Mouse (Mus musculus): ENCODE results near the gene Sec16a. TPM values are rescaled to one million over a fixed set of nuclear protein-coding genes. Genes with fewer than 3 reads are reported as not detected.

Gene Sec16a
- 10 to 100 TPM; 41.2 to 50.9 (median 43.0) TPM for total RNA-seq (2022)

GRCm38 (mm10) chr2:26444946-26445665, at the start of gene Sec16a:
Sec16a (minus strand) TSS chr2:26445216.
- DNase-seq (ENCODE audit: low spot score in 2 of 2) = peak; percentile 94 to 100

DNA sequence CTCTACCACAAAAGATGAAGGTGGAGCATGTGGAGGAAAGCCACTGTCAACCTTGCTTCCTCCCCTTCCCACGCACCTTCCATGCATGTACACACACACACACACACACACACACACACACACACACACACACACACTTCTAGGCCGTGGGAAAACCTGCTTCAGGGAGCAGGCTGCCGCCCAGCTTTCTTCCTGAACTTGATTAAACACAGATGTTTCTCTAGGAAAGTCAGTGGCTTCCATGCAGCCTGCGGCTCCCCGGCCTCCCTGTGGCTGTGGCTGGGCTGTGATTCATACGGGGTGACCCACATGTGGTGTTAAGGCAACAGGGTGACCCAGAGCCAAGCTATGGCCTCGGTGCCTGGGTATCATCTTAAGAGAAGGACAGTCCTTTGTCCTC, 49.4 kb upstream of the Sec16a start:
- no peak for DNase-seq (ENCODE audit: low spot score in 2 of 2)

GRCm38 (mm10) chr2:26493021-26493781, 48.2 kb upstream of the Sec16a start:
- DNase-seq (ENCODE audit: low spot score in 2 of 2) = no peak

DNA sequence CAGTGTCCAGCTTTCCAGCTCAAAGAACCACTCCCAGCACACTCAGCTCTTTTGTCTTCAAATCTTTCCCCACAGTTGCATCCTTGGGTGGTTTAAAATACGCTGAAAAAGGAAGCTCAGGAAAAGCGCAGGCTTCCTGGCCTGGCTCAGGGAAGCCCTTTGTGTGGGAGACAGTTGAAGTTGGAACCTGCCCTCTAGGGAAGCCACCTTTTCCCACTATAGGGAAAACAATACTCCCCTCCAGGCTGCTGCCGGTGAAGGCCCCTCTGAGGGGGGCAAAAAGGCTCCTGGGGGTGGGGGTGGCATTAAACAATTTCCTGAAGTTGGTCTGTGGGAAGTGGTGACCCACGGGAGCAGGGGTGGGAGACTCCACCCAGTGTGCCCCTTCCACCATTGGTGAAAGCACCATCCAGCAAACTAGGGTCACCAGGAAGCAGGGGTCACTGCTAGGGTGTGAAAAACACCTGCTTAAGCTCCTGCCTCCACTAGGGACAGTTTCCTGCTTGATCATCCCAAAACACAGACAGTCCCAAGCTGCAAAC, 45.8 kb upstream of the Sec16a start:
- no peak for DNase-seq (ENCODE audit: low spot score in 2 of 2)

GRCm38 (mm10) chr2:26488535-26489135, 43.6 kb upstream of the Sec16a start:
- no peak for DNase-seq (ENCODE audit: low spot score in 2 of 2)

DNA sequence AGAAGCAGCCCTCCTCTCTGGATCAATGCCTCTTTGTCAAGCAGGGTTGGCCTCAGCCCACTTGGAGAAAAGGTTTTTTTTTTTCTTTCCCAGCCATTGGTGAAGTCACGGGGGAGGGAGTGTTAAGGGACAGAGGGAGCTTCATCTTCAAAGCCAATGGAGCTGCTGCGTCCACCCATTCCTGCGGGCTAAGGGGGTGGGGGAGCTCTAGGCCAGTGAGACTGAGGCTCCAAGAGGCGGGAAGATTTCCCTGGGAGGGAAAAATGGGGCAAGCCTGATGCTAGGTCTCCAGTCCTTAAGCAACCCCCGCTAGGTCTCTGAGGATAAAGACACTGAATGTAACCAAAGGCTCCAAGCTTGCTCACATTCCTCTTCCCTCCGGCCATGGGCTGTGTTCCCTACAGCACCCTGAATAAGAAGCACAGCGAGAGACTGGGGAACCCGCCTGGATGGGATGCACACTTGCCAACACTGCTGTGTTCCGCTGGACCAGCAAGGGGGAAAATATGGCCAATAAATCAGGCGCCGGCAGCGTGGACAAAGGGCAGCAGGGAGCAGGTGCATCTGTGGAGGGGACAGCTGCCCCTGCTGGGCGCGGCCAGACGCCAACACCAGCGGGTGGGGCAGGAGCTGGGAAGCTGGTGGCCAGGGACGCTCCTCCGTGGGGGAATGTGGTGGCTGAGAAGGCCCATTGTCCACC, 42.5 kb upstream of the Sec16a start:
- DNase-seq (ENCODE audit: low spot score in 2 of 2) = peak; percentile 10 to 80

- DNase-seq (ENCODE audit: low spot score in 2 of 2) = no peak
Measured at GRCm38 (mm10) chr2:26486835-26487321, 41.9 kb upstream of the Sec16a start.

- DNase-seq (ENCODE audit: low spot score in 2 of 2) = no peak
Measured at GRCm38 (mm10) chr2:26486264-26486810, 41.3 kb upstream of the Sec16a start.

- peak in 1 of 2 experiments; percentile 36 for DNase-seq (ENCODE audit: low spot score in 2 of 2)
Measured at GRCm38 (mm10) chr2:26485710-26486109, 40.7 kb upstream of the Sec16a start.

DNA sequence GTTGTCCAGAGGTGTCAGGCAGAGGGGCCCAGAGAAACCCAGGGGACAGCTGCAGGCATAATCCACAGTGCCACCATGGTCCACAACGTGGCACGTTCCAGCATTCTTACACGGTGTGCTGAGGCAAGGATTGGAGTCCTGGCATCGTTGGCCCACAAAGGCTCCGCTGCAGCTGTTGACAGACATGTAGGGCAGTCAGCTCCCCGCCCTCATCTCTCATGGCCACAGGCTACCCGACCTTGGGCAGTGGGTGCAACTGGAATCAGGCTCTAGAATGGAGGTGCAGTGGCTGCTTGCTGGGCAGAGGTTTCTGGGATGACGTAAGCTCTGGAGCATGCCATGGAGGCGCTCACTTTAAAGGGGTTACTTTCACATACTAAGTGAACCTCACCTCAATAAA, 40.3 kb upstream of the Sec16a start:
- no peak for DNase-seq (ENCODE audit: low spot score in 2 of 2)

GRCm38 (mm10) chr2:26484169-26484568, 39.2 kb upstream of the Sec16a start:
- no peak for DNase-seq (ENCODE audit: low spot score in 2 of 2)

DNA sequence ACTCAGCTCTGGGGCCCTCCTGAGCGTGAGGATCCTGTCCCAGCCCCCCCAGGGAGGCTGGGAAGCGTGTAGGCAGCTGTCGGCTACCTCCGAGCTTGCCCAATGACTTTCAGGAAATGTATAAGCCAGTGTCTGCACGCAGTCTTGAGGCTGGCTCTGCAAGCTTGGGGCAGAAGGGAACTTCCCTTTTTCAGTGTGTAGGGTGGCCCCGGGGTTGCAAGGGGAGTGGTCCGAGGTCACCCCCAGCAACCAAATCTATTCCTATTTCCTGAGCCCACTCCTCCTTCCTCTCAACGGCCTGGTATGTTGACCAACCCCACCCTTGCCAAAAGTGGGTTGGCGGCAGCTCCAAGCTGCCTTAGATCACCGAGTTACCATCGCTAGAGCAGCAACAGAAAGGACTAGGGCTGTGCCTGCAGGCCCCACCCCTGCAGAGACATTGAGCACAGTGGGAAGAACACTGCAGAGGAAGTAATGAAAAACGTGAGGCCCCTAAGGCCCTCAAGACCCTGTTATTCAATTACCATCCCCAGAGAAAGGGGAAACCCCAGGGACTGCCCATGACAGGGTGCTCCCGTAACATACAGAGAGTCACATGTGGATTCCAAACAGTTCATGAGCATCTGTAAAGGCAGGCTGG, 38.3 kb upstream of the Sec16a start:
- no peak for DNase-seq (ENCODE audit: low spot score in 2 of 2)

DNA sequence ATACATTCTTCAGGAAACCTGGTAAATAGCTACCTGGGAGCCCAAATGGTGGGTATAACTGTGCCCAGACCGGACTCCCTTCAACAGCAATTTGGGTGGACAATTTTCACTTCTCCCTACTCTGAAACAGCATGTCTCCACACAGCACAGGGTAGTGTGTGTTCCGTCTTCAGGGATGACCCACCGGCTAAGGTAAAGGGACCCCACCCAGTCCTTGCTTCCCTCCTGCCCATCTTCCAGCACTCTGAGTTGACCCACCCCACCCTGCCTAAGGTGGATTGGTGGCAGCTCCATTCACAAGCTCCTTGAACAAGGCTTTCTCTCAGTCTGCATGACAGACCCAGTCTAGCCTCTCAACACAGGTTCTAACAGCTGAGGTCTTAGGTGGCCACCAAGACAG, 37.8 kb upstream of the Sec16a start:
- DNase-seq (ENCODE audit: low spot score in 2 of 2) = no peak

- no peak for DNase-seq (ENCODE audit: low spot score in 2 of 2)
Measured at GRCm38 (mm10) chr2:26481724-26482495, 36.9 kb upstream of the Sec16a start.

DNA sequence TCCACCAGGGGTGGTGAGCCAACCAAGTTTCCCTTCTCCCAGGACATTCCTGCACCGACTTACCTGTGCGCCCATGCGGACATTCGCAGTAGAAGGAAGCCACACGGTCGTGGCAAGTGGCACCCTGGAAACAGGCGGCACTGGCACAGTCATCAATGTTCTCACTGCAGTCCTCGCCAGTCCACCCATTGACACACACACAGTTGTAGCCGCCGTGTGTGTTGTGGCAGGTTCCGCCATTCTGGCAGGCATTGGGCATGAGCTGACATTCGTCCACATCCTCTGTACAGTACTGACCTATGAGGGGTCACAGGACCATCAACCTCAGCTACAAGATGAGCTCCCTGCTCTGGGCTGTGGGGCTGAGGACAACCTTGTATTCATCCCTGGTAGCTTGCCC, 35.9 kb upstream of the Sec16a start:
- no peak for DNase-seq (ENCODE audit: low spot score in 2 of 2)

DNA sequence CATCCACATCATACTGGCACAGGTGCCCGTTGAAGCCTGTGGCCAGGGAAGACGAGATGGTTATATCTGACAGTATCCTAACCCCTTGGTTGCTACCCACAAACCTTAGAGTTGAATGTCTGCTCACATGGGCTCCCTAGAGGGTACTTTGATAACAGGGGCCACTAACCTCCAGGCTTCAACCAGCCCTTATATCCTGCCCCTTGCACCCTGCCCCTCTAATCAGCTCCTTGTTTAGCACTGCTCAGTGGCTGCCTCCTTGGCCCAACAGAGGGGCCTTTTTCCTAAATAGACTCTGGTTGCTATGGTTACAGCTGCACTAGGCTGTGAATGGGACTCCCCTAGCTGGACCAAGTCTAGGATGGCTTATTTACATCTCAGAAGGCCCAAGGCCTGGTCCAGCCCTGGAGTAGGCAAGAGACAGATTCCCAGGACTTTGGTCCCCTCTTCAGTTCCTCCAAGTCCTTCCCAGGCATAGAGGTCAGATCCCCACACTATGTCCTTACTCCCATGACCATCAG, 33.7 kb upstream of the Sec16a start:
- DNase-seq (ENCODE audit: low spot score in 2 of 2) = no peak

DNA sequence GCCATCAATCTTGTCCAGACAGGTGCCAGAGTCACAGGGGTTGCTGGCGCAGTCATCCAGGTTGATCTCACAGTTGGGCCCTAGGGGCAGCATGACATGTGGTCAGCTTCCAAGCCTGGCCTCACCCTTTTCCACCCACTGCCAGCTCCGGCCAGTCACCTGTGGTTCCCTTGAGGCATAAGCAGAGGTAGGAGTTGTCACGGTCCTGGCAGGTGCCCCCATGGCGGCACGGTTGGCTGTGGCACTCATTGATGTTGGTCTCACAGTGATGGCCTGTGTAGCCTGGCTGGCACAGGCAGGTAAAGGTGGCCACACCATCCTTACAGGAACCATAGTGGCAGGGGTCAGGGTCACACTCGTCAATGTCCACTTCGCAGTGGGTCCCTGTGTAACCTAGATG, 32.9 kb upstream of the Sec16a start:
- no peak for DNase-seq (ENCODE audit: low spot score in 2 of 2)

DNA sequence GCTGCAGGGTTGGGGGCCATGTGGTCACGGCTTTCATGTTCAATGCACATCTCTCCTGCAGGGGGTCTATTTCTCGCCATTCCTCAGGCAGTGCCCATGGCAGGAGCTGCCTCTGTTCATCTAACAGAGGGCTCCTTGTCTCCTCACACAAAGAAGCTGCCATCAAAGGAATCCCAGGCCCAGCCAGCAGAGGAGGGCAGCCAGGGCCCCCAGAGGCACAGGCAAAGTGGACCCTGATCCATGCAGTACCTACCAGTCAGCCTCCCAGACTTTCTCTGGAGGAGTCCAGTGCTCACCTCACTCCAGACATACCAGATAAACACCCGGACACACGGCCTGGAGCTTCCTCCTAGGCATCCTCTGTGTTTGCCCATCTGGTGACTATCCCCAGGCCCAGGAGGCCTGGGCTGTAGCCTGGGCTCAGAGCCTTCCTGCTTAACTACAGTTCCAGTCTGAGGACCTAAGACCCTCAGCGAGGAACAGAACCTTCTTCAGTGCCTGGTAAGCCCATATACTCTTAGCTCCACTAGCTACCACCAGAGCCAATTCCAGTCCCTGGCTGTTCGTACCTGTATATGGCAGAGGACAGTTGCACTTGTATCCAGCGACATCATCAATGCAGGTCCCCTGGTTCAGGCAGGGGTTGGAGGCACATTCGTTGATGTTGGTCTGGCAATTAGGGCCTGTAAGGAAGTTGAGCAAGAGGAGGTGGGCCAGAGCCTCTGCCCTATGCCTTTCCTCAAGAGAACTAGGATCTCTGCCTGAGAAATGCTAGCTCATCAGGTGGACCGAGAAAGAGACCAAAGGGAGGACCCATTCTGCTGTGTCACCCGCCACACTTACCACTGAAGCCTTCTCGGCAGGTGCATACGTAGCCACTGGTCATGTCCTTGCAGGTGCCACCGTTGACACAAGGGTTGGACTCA, 30.8 kb upstream of the Sec16a start:
- no peak for DNase-seq (ENCODE audit: low spot score in 2 of 2)

Measured in left cerebral cortex, adult 8-10 months (tissue).